Mouse (Mus musculus) MEL (cell line): ENCODE results near the gene Ctsa. TPM values are rescaled to one million over a fixed set of nuclear protein-coding genes. Genes with fewer than 3 reads are reported as not detected.

ENCODE experiments used
- DNase-seq: peaks from one replicate; pipeline ENCODE4 v3.0.0; 2011; ENCODE audit warnings: low read depth, low spot score
- H3K27ac ChIP-seq: 2 replicates; pipeline ENCODE4 v1.5.1; 2012; ENCODE audit warnings: low read depth, mild to moderate bottlenecking, control low read depth, low read length, moderate library complexity; ENCODE audit not compliant: control insufficient read depth
- H3K27me3 ChIP-seq, 2 experiments: fragments of 150-350 bp in 1 of 2; sonication (generic) in 1 of 2; 2 replicates each; pipeline ENCODE4 v1.6.1; 2012; ENCODE audit warnings: low read length in 2 of 2, mild to moderate bottlenecking in 2 of 2, improper control_type of control experiment in 1 of 2, moderate library complexity in 1 of 2; ENCODE audit not compliant: insufficient read depth in 2 of 2, control insufficient read depth in 1 of 2
- H3K36me3 ChIP-seq, 2 experiments: 2 replicates each; pipeline ENCODE4 v1.6.1; 2012 to 2014; ENCODE audit warnings: low read length in 2 of 2, improper control_type of control experiment in 1 of 2, inconsistent platforms in 1 of 2, mild to moderate bottlenecking in 1 of 2; ENCODE audit not compliant: insufficient read depth in 2 of 2, control insufficient read depth in 1 of 2
- H3K4me1 ChIP-seq, 2 experiments: fragments of 150-350 bp in 1 of 2; sonication (generic) in 1 of 2; 2 replicates each; pipeline ENCODE4 v1.6.1; 2012; ENCODE audit warnings: low read length in 2 of 2, improper control_type of control experiment in 1 of 2, mild to moderate bottlenecking in 1 of 2; ENCODE audit not compliant: insufficient read depth in 2 of 2, control insufficient read depth in 1 of 2
- H3K4me3 ChIP-seq, 2 experiments: fragments of 150-350 bp in 1 of 2; sonication (generic) in 1 of 2; 2 replicates each; pipeline ENCODE4 v1.5.1; 2012; ENCODE audit warnings: low read depth in 2 of 2, low read length in 2 of 2, mild to moderate bottlenecking in 2 of 2, moderate library complexity in 2 of 2, control low read depth in 1 of 2, improper control_type of control experiment in 1 of 2; ENCODE audit not compliant: control insufficient read depth in 1 of 2, insufficient read depth in 1 of 2
- H3K79me2 ChIP-seq: 2 replicates; pipeline ENCODE4 v1.6.1; 2012; ENCODE audit warnings: mild to moderate bottlenecking, low read length, moderate library complexity; ENCODE audit not compliant: control insufficient read depth, poor library complexity, insufficient read depth
- H3K9ac ChIP-seq: 2 replicates; pipeline ENCODE4 v1.6.1; 2012; ENCODE audit warnings: low read depth, mild to moderate bottlenecking, control low read depth, low read length, moderate library complexity; ENCODE audit not compliant: control insufficient read depth, poor library complexity, severe bottlenecking
- H3K9me3 ChIP-seq: fragments of 150-350 bp; sonication (generic); replicated peaks from 2 replicates; pipeline ENCODE4 v1.6.1; 2012; ENCODE audit warnings: mild to moderate bottlenecking, low read length, improper control_type of control experiment, moderate library complexity; ENCODE audit not compliant: insufficient read depth
- BHLHE40 ChIP-seq: IDR thresholded peaks from 2 replicates; pipeline ENCODE4 v1.6.1; 2012; ENCODE audit warnings: low read depth, mild to moderate bottlenecking, inconsistent platforms, low read length, improper control_type of control experiment, borderline replicate concordance
- CHD2 ChIP-seq: IDR thresholded peaks from 2 replicates; pipeline ENCODE4 v1.6.1; 2011; ENCODE audit warnings: low read length, improper control_type of control experiment
- CTCF ChIP-seq, 3 experiments: IDR thresholded peaks in 2 of 3; conservative IDR thresholded peaks in 1 of 3; 2 replicates each; pipeline ENCODE4 v1.5.1; 2011 to 2012; ENCODE audit warnings: low read length in 3 of 3, low read depth in 2 of 3, mild to moderate bottlenecking in 2 of 3, improper control_type of control experiment in 1 of 3, inconsistent platforms in 1 of 3, mixed read lengths in 1 of 3, moderate library complexity in 1 of 3; ENCODE audit not compliant: control insufficient read depth in 1 of 3, insufficient read depth in 1 of 3, poor library complexity in 1 of 3, severe bottlenecking in 1 of 3
- E2F4 ChIP-seq: IDR thresholded peaks from 2 replicates; pipeline ENCODE4 v1.6.1; 2011; ENCODE audit warnings: low read depth, low read length, improper control_type of control experiment, borderline replicate concordance
- ETS1 ChIP-seq: IDR thresholded peaks from 2 replicates; pipeline ENCODE4 v1.6.1; 2012; ENCODE audit warnings: low read depth, mild to moderate bottlenecking, inconsistent platforms, low read length, improper control_type of control experiment, moderate library complexity
- GATA1 ChIP-seq: IDR thresholded peaks from 2 replicates; pipeline ENCODE4 v1.6.1; 2011; ENCODE audit warnings: low read depth, low read length, improper control_type of control experiment
- HCFC1 ChIP-seq: IDR thresholded peaks from 2 replicates; pipeline ENCODE4 v1.6.1; 2012; ENCODE audit warnings: low read depth, mild to moderate bottlenecking, inconsistent platforms, low read length, improper control_type of control experiment, moderate library complexity
- JUND ChIP-seq: IDR thresholded peaks from 2 replicates; pipeline ENCODE4 v1.6.1; 2011; ENCODE audit warnings: low read depth, mild to moderate bottlenecking, improper control_type of control experiment, low read length
- KAT2A ChIP-seq: conservative IDR thresholded peaks from 2 replicates; pipeline ENCODE4 v1.6.1; 2012; ENCODE audit warnings: low read depth, low read length, improper control_type of control experiment, inconsistent platforms
- MAFK ChIP-seq: IDR thresholded peaks from 2 replicates; pipeline ENCODE4 v1.6.1; 2011; ENCODE audit warnings: low read depth, mild to moderate bottlenecking, low read length, improper control_type of control experiment, borderline replicate concordance
- MAX ChIP-seq: IDR thresholded peaks from 2 replicates; pipeline ENCODE4 v1.6.1; 2011; ENCODE audit warnings: low read length, improper control_type of control experiment
- MEF2A ChIP-seq: IDR thresholded peaks from 2 replicates; pipeline ENCODE4 v1.6.1; 2014; ENCODE audit warnings: low read depth, mild to moderate bottlenecking, inconsistent platforms, low read length, improper control_type of control experiment; ENCODE audit not compliant: poor library complexity, insufficient replicate concordance, severe bottlenecking; ENCODE audit errors: extremely low read depth
- MXI1 ChIP-seq: IDR thresholded peaks from 2 replicates; pipeline ENCODE4 v1.6.1; 2011; ENCODE audit warnings: mild to moderate bottlenecking, low read depth, low read length, improper control_type of control experiment
- NELFE ChIP-seq: IDR thresholded peaks from 2 replicates; pipeline ENCODE4 v1.6.1; 2011; ENCODE audit warnings: low read depth, low read length, improper control_type of control experiment
- NRF1 ChIP-seq: IDR thresholded peaks from 2 replicates; pipeline ENCODE4 v1.6.1; 2014; ENCODE audit warnings: low read depth, mild to moderate bottlenecking, inconsistent platforms, low read length, improper control_type of control experiment, moderate library complexity; ENCODE audit not compliant: poor library complexity, insufficient read depth, severe bottlenecking
- POLR2A ChIP-seq, 2 experiments: IDR thresholded peaks; 2 replicates each; pipeline ENCODE4 v1.6.1; 2011 to 2012; ENCODE audit warnings: low read length in 2 of 2, mild to moderate bottlenecking in 2 of 2, control low read depth in 1 of 2, improper control_type of control experiment in 1 of 2, low read depth in 1 of 2, moderate library complexity in 1 of 2; ENCODE audit not compliant: control insufficient read depth in 1 of 2, insufficient read depth in 1 of 2, poor library complexity in 1 of 2
- POLR2AphosphoS2 ChIP-seq: IDR thresholded peaks from 2 replicates; pipeline ENCODE4 v1.6.1; 2011; ENCODE audit warnings: low read length, improper control_type of control experiment
- POLR2AphosphoS5 ChIP-seq: IDR thresholded peaks from 2 replicates; pipeline ENCODE4 v1.6.1; 2012; ENCODE audit warnings: low read depth, borderline replicate concordance, mild to moderate bottlenecking, inconsistent platforms, low read length, moderate library complexity, mixed read lengths
- RAD21 ChIP-seq: IDR thresholded peaks from 2 replicates; pipeline ENCODE4 v1.6.1; 2011; ENCODE audit warnings: mild to moderate bottlenecking, low read depth, low read length, improper control_type of control experiment
- SMC3 ChIP-seq: IDR thresholded peaks from 2 replicates; pipeline ENCODE4 v1.6.1; 2011; ENCODE audit warnings: low read depth, low read length, improper control_type of control experiment
- TAL1 ChIP-seq: IDR thresholded peaks from 2 replicates; pipeline ENCODE4 v1.6.1; 2012; ENCODE audit warnings: mild to moderate bottlenecking, inconsistent platforms, low read length, moderate library complexity, mixed read lengths
- UBTF ChIP-seq: IDR thresholded peaks from 2 replicates; pipeline ENCODE4 v1.6.1; 2012; ENCODE audit warnings: low read depth, mild to moderate bottlenecking, inconsistent platforms, low read length, improper control_type of control experiment, moderate library complexity, borderline replicate concordance; ENCODE audit not compliant: insufficient read depth
- USF1 ChIP-seq: IDR thresholded peaks from 2 replicates; pipeline ENCODE4 v1.6.1; 2014; ENCODE audit warnings: low read depth, mild to moderate bottlenecking, inconsistent platforms, low read length, improper control_type of control experiment, moderate library complexity
- USF2 ChIP-seq, 2 experiments: IDR thresholded peaks; 2 replicates each; pipeline ENCODE4 v1.6.1; 2011 to 2012; ENCODE audit warnings: improper control_type of control experiment in 2 of 2, low read length in 2 of 2, borderline replicate concordance in 1 of 2, inconsistent platforms in 1 of 2, low read depth in 1 of 2, mild to moderate bottlenecking in 1 of 2; ENCODE audit not compliant: insufficient read depth in 1 of 2
- ZC3H11A ChIP-seq: IDR thresholded peaks from 2 replicates; pipeline ENCODE4 v1.6.1; 2012; ENCODE audit warnings: low read depth, mild to moderate bottlenecking, inconsistent platforms, low read length, improper control_type of control experiment
- ZMIZ1 ChIP-seq: IDR thresholded peaks from 2 replicates; pipeline ENCODE4 v1.6.1; 2012; ENCODE audit warnings: low read depth, mild to moderate bottlenecking, inconsistent platforms, low read length, improper control_type of control experiment, moderate library complexity
- polyA plus RNA-seq, 2 experiments: library from polyadenylated mRNA; stranded (reverse) in 1 of 2; unstranded in 1 of 2; fragments of >175 nt in 1 of 2; fragments of >200 nt in 1 of 2; gene quantifications; 2 replicates each; pipeline versions ENCODE4 v1.2.1 to v1.2.4; 2012; ENCODE audit warnings: low replicate concordance in 2 of 2, low read depth in 1 of 2; ENCODE audit not compliant: insufficient read length in 2 of 2, insufficient read depth in 1 of 2, missing spikeins in 1 of 2
- total RNA-seq: library from RNA; depleted of rRNA; stranded (reverse); fragments of 300-350 nt; gene quantifications from 2 replicates; pipeline ENCODE4 v1.2.3, GENCODE M21; 2012; rRNA removed

The Ctsa gene
- 46.3 and 50.5 TPM in 2 replicates for total RNA-seq
- 10 to 100 TPM in 1 of 2 experiments, not detected in 1; 87.7 TPM for polyA plus RNA-seq

- H3K27me3 ChIP-seq: no peaks in the 10 kb centered on the region
- no peaks in the 10 kb centered on the region for H3K9me3 ChIP-seq
- peaks cover 18% of the 10 kb centered on the region for H3K79me2 ChIP-seq
- peak within 1 kb of the TSS; percentile 82 for H3K9ac ChIP-seq
- DNase-seq: peak; percentile 87
- peak within 1 kb of the TSS; percentile 56 to 86 for H3K4me3 ChIP-seq
- peaks cover 0 to 7% of the 10 kb centered on the region in 2 experiments; a peak in 2 of 4 replicates for H3K4me1 ChIP-seq
- TF ChIP-seq USF2 (IDR thresholded peaks at IDR 0.05; ENCODE audit: borderline replicate concordance in 1 of 2, insufficient read depth in 1 of 2, low read depth in 1 of 2, low read length in 2 of 2): no peak
- TF ChIP-seq POLR2AphosphoS5: no peak
- TF ChIP-seq NRF1: 0 out of 2 replicates have a peak, but pooled peaks have one; percentile 20
- peak; percentile 51 for TF ChIP-seq MAX
- no peak for TF ChIP-seq HCFC1
- TF ChIP-seq ETS1: no peak
- TF ChIP-seq TAL1: no peak
- TF ChIP-seq SMC3: peak; percentile 35
- TF ChIP-seq ZMIZ1: peak; percentile 36; the same call in 1 of the 2 replicates
- 0 out of 2 replicates have a peak, but pooled peaks have one; percentile 2 for TF ChIP-seq JUND
- TF ChIP-seq POLR2AphosphoS2: no peak; the same call in 1 of the 2 replicates
- TF ChIP-seq NELFE: peak; percentile 69
- peak; percentile 25 for TF ChIP-seq RAD21
- 0 out of 2 replicates have a peak, but pooled peaks have one; percentile 6 for TF ChIP-seq USF1
- TF ChIP-seq POLR2A (IDR thresholded peaks at IDR 0.05; ENCODE audit: control insufficient read depth in 1 of 2, insufficient read depth in 1 of 2, low read depth in 1 of 2, low read length in 2 of 2, poor library complexity in 1 of 2): peak; percentile 56; a peak in 2 of 4 replicates
- TF ChIP-seq MXI1: peak; percentile 78
- TF ChIP-seq CHD2: no peak
- no peak; the same call in 1 of the 2 replicates for TF ChIP-seq KAT2A
- peak; percentile 37 to 64 (median 61) for TF ChIP-seq CTCF (IDR thresholded peaks at IDR 0.05 in 2 of 3, conservative IDR thresholded peaks at IDR 0.05 in 1 of 3; ENCODE audit: control insufficient read depth in 1 of 3, insufficient read depth in 1 of 3, low read depth in 2 of 3, low read length in 3 of 3, poor library complexity in 1 of 3, severe bottlenecking in 1 of 3)
- 0 out of 2 replicates have a peak, but pooled peaks have one; percentile 46 for TF ChIP-seq UBTF
- TF ChIP-seq MEF2A: no peak
- TF ChIP-seq BHLHE40: no peak
- TF ChIP-seq MAFK: no peak
- no peak for TF ChIP-seq GATA1
- TF ChIP-seq E2F4: no peak
- TF ChIP-seq ZC3H11A: no peak
- peaks cover 2 to 4% of the 10 kb centered on the region in 2 experiments; a peak in 1 of 4 replicates for H3K36me3 ChIP-seq
- peak within 1 kb of the TSS; percentile 51 for H3K27ac ChIP-seq
These were observed at the start of gene Ctsa for GRCm38 (mm10) chr2:164832748-164833301. Gene Ctsa, plus strand, starts transcription at chr2:164832873.
